Mouse (Mus musculus): ENCODE measurements around the gene Lor.

DNA sequence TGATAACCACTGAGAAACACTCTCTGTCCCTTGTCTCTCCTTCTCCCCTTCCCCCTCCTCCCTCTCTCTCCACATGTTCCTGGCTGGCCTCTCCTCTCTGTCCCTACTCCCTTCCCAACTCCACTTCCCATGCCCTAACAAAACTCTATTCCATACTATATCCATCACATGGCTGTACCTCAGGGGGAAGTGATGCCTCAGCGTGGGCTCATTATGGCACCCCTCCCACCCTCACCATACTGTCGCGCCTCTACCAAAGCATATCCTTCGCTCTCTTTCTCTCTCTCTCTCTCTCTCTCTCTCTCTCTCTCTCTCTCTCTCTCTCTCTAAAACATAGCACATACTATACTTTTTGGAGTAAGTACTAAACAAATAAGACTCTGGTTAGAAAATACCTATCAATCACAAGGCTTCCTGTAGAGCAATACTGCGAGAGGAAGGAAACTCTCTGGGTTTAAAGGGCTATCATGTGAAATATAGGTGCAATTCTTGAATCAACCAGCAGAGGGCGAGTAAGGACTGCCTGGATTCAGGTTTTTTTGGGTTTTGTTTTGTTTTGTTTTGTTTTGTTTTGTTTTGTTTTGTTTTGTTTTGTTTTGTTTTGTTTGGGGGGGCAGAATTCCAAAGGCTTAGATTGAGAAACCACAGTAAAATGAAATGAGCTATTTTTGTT is 32.4 kb downstream of the Lor start:
- no peak for TF ChIP-seq EP300 (IDR thresholded peaks at IDR 0.05)
- peak; percentile 80 for TF ChIP-seq CTCF (IDR thresholded peaks at IDR 0.05)
